Mouse (Mus musculus) hindbrain, postnatal 0 days (tissue): ENCODE results near the gene Plekha6. TPM values are rescaled to one million over a fixed set of nuclear protein-coding genes. Genes with fewer than 3 reads are reported as not detected.

Experiments
- ATAC-seq: fragments of 200-750 bp; cut with Nextera tagmentation; 2 replicates; pipeline ENCODE4 v1.8.0; 2017; ENCODE audit warnings: mild to moderate bottlenecking, moderate TSS enrichment, moderate library complexity
- DNase-seq: peaks from one replicate; pipeline ENCODE4 v3.0.0-alpha.2; 2015; ENCODE audit warnings: low spot score
- H3K27ac ChIP-seq: fragments of 300-500 bp; sonication (generic); 2 replicates; pipeline ENCODE4 v1.5.1; 2014; ENCODE audit warnings: mild to moderate bottlenecking
- H3K27me3 ChIP-seq: fragments of 300-500 bp; sonication (generic); 2 replicates; pipeline ENCODE4 v1.6.1; 2014; ENCODE audit warnings: low read length, mixed read lengths; ENCODE audit not compliant: insufficient read depth
- H3K36me3 ChIP-seq: fragments of 300-500 bp; sonication (generic); 2 replicates; pipeline ENCODE4 v1.6.1; 2014; ENCODE audit warnings: low read length, mixed read lengths; ENCODE audit not compliant: insufficient read depth
- H3K4me1 ChIP-seq: fragments of 300-500 bp; sonication (generic); 2 replicates; pipeline ENCODE4 v1.6.1; 2014; ENCODE audit warnings: antibody characterized with exemption, low read length, mixed read lengths; ENCODE audit not compliant: insufficient read depth
- H3K4me2 ChIP-seq: fragments of 300-500 bp; sonication (generic); 2 replicates; pipeline ENCODE4 v1.6.1; 2014; ENCODE audit warnings: low read depth, mild to moderate bottlenecking, low read length, moderate library complexity, mixed read lengths
- H3K4me3 ChIP-seq: fragments of 300-500 bp; sonication (generic); 2 replicates; pipeline ENCODE4 v1.5.1; 2014; ENCODE audit warnings: low read length
- H3K9ac ChIP-seq: fragments of 300-500 bp; sonication (generic); replicated peaks from 2 replicates; pipeline ENCODE4 v1.6.1; 2014; ENCODE audit warnings: mild to moderate bottlenecking, low read length, moderate library complexity, mixed read lengths
- H3K9me3 ChIP-seq: fragments of 300-500 bp; sonication (generic); 2 replicates; pipeline ENCODE4 v1.6.1; 2016; ENCODE audit warnings: low read length, mixed read lengths
- CTCF ChIP-seq: IDR thresholded peaks from 2 replicates; pipeline ENCODE4 v1.5.1; 2016; ENCODE audit warnings: antibody characterized with exemption, control low read depth, low read depth
- whole genome bisulfite sequencing: fragments of 180-500 bp; shearing (Covaris S2); extraction: QIAGEN DNeasy Blood & Tissue Kit; methylation state at CpG from one replicate; pipeline ENCODE4 v1.1.7; 2014; 5-methylcytosine and 5-hydroxymethylcytosine counted together
- polyA plus RNA-seq: library from polyadenylated mRNA; unstranded; fragments of >200 nt; fragmentation: Nextera tagmentation; extraction: Ambion mirVana; gene quantifications from 2 replicates; pipeline ENCODE4 v1.2.1, GENCODE M21; 2015
- total RNA-seq: library from RNA; depleted of rRNA; stranded (reverse); fragments of >200 nt; gene quantifications from 2 replicates; pipeline ENCODE4 v1.2.3, GENCODE M21; 2014

The Plekha6 gene
- total and polyA plus RNA-seq, 2 experiments from 2014 or later = 9.7 to 41.0 TPM

GRCm38 (mm10) chr1:133168318-133169060, 4.5 kb downstream of the Plekha6 start:
- H3K9me3 ChIP-seq = no peaks in the 10 kb centered on the region
- H3K27ac ChIP-seq = no peak overlapping the region
- H3K36me3 ChIP-seq = no peaks in the 10 kb centered on the region
- no peak overlapping the region for H3K4me2 ChIP-seq
- H3K4me1 ChIP-seq = peaks cover 7% of the 10 kb centered on the region
- no peaks in the 10 kb centered on the region for H3K27me3 ChIP-seq
- ATAC-seq (no peak), DNase-seq (no peak)
- 40% methylated on average over 19 of the region's 19 CpGs for WGBS
- H3K9ac ChIP-seq = no peak overlapping the region
- TF ChIP-seq CTCF = no peak
- no peak overlapping the region for H3K4me3 ChIP-seq

GRCm38 (mm10) chr1:133170196-133170595, 6.2 kb downstream of the Plekha6 start:
- no peak for TF ChIP-seq CTCF
- no peak overlapping the region for H3K9ac ChIP-seq
- WGBS = 62% methylated on average over 8 of the region's 8 CpGs

GRCm38 (mm10) chr1:133171357-133171756, 7.3 kb downstream of the Plekha6 start:
- H3K4me3 ChIP-seq = no peak overlapping the region
- peak; percentile 80 for ATAC-seq
- no peak overlapping the region for H3K4me2 ChIP-seq
- peak; percentile 57 for DNase-seq
- H3K27ac ChIP-seq = no peak overlapping the region
- TF ChIP-seq CTCF = peak; percentile 24
- no peak overlapping the region for H3K9ac ChIP-seq
- WGBS = 53% methylated on average over 9 of the region's 9 CpGs
- no peaks in the 10 kb centered on the region for H3K27me3 ChIP-seq
- H3K9me3 ChIP-seq = no peaks in the 10 kb centered on the region
- peaks cover 7% of the 10 kb centered on the region for H3K4me1 ChIP-seq
- no peaks in the 10 kb centered on the region for H3K36me3 ChIP-seq

More at GRCm38 (mm10) chr1:133170196-133170595, 6.2 kb downstream of the Plekha6 start:
- Histone ChIP-seq H3K4me1 (peaks cover 7% of the 10 kb centered on the region), H3K27me3 (no peaks in the 10 kb centered on the region), H3K9me3 (no peaks in the 10 kb centered on the region), H3K27ac (no peak overlapping the region), H3K4me2 (no peak overlapping the region), H3K4me3 (no peak overlapping the region), H3K36me3 (no peaks in the 10 kb centered on the region)
- DNase-seq (no peak), ATAC-seq (no peak)

- H3K27ac ChIP-seq = no peak overlapping the region
- peaks cover 13% of the 10 kb centered on the region for H3K4me1 ChIP-seq
- H3K36me3 ChIP-seq = no peaks in the 10 kb centered on the region
- 77% methylated on average over 6 of the region's 6 CpGs for WGBS
- H3K9ac ChIP-seq = no peak overlapping the region
- no peak overlapping the region for H3K4me2 ChIP-seq
- no peak for TF ChIP-seq CTCF
- no peaks in the 10 kb centered on the region for H3K9me3 ChIP-seq
- no peaks in the 10 kb centered on the region for H3K27me3 ChIP-seq
- no peak for DNase-seq
- ATAC-seq = no peak
- H3K4me3 ChIP-seq = no peak overlapping the region
Measured at GRCm38 (mm10) chr1:133175150-133175549, 11.1 kb downstream of the Plekha6 start.

GRCm38 (mm10) chr1:133177480-133178172, 13.6 kb downstream of the Plekha6 start:
- no peaks in the 10 kb centered on the region for H3K36me3 ChIP-seq
- no peak overlapping the region for H3K9ac ChIP-seq
- H3K9me3 ChIP-seq = no peaks in the 10 kb centered on the region
- DNase-seq = peak; percentile 88
- no peak for ATAC-seq
- H3K27ac ChIP-seq = 0 out of 2 replicates have a peak overlapping the region, but pooled peaks have one; percentile 9
- no peak overlapping the region for H3K4me2 ChIP-seq
- WGBS = 50% methylated on average over 8 of the region's 8 CpGs
- no peaks in the 10 kb centered on the region for H3K27me3 ChIP-seq
- TF ChIP-seq CTCF = peak; percentile 98
- H3K4me1 ChIP-seq = peaks cover 6% of the 10 kb centered on the region; the same call in 1 of the 2 replicates
- H3K4me3 ChIP-seq = no peak overlapping the region

GRCm38 (mm10) chr1:133178732-133179440, 14.9 kb downstream of the Plekha6 start:
- H3K4me2 ChIP-seq = no peak overlapping the region

More at GRCm38 (mm10) chr1:133178732-133179440, 14.9 kb downstream of the Plekha6 start:
- Histone ChIP-seq H3K36me3 (no peaks in the 10 kb centered on the region), H3K4me3 (no peak overlapping the region), H3K27me3 (no peaks in the 10 kb centered on the region), H3K9ac (no peak overlapping the region), H3K9me3 (no peaks in the 10 kb centered on the region), H3K27ac (peak overlapping the region; percentile 72; the same call in 1 of the 2 replicates), H3K4me1 (peaks cover 6% of the 10 kb centered on the region; the same call in 1 of the 2 replicates)
- WGBS = 43% methylated on average over 11 of the region's 11 CpGs
- TF ChIP-seq CTCF = no peak
- DNase-seq (peak; percentile 87), ATAC-seq (peak; percentile 33; the same call in 1 of the 2 replicates)
